Mouse (Mus musculus) midbrain, embryonic 13.5 days (tissue): ENCODE measurements at regions not wholly inside any gene's neighbourhood (a gene's known extent, or its start where the extent isn't known, plus 50 kb on each side); places are given as distances from the start of the nearest gene placed in this dataset.

ENCODE experiments used
- ATAC-seq: fragments of 200-750 bp; cut with Nextera tagmentation; 2 replicates; pipeline ENCODE4 v1.8.0; 2017; ENCODE audit warnings: mild to moderate bottlenecking, moderate TSS enrichment, moderate library complexity
- H3K27ac ChIP-seq: fragments of 300-500 bp; sonication (generic); 2 replicates; pipeline ENCODE4 v1.5.1; 2015; ENCODE audit warnings: inconsistent platforms, mild to moderate bottlenecking, moderate library complexity
- H3K27me3 ChIP-seq: fragments of 300-500 bp; sonication (generic); 2 replicates; pipeline ENCODE4 v1.6.1; 2015; ENCODE audit warnings: mild to moderate bottlenecking, inconsistent platforms
- H3K36me3 ChIP-seq: fragments of 300-500 bp; sonication (generic); 2 replicates; pipeline ENCODE4 v1.6.1; 2015; ENCODE audit warnings: mild to moderate bottlenecking, inconsistent platforms
- H3K4me1 ChIP-seq: fragments of 300-500 bp; sonication (generic); replicated peaks from 2 replicates; pipeline ENCODE4 v1.6.1; 2015; ENCODE audit warnings: inconsistent platforms
- H3K4me2 ChIP-seq: fragments of 300-500 bp; sonication (generic); replicated peaks from 2 replicates; pipeline ENCODE4 v1.6.1; 2015; ENCODE audit warnings: moderate library complexity, mild to moderate bottlenecking, inconsistent platforms
- H3K4me3 ChIP-seq: fragments of 300-500 bp; sonication (generic); replicated peaks from 2 replicates; pipeline ENCODE4 v1.5.1; 2015; ENCODE audit warnings: mild to moderate bottlenecking, inconsistent platforms
- H3K9ac ChIP-seq: fragments of 300-500 bp; sonication (generic); replicated peaks from 2 replicates; pipeline ENCODE4 v1.6.1; 2015; ENCODE audit warnings: mild to moderate bottlenecking, inconsistent platforms
- H3K9me3 ChIP-seq: fragments of 300-500 bp; sonication (generic); 2 replicates; pipeline ENCODE4 v1.6.1; 2016; ENCODE audit warnings: mild to moderate bottlenecking, inconsistent platforms
- WGBS: fragments of 180-500 bp; shearing (Covaris S2); methylation state at CpG from one replicate; pipeline ENCODE4 v1.1.7; 2015; 5-methylcytosine and 5-hydroxymethylcytosine counted together

GRCm38 (mm10) chr4:26273754-26274153, 72.9 kb downstream of the Manea start:
- Histone ChIP-seq H3K27me3 (no peaks in the 10 kb centered on the region), H3K27ac (no peak overlapping the region), H3K9ac (no peak overlapping the region), H3K4me1 (peaks cover 7% of the 10 kb centered on the region; the same call in 1 of the 2 replicates), H3K36me3 (no peaks in the 10 kb centered on the region), H3K4me2 (no peak overlapping the region), H3K4me3 (no peak overlapping the region), H3K9me3 (no peaks in the 10 kb centered on the region)
- ATAC-seq, result no peak

- 69% methylated on average over 1 of the region's 1 CpGs for WGBS
- H3K4me2 ChIP-seq, result no peak overlapping the region
- H3K4me1 ChIP-seq, result no peaks in the 10 kb centered on the region
- H3K9me3 ChIP-seq, result no peaks in the 10 kb centered on the region
- no peaks in the 10 kb centered on the region for H3K36me3 ChIP-seq
- H3K27ac ChIP-seq, result no peak overlapping the region
- H3K4me3 ChIP-seq, result no peak overlapping the region
- H3K27me3 ChIP-seq, result no peaks in the 10 kb centered on the region
- no peak for ATAC-seq
- H3K9ac ChIP-seq, result no peak overlapping the region
Measured at GRCm38 (mm10) chr4:26259230-26260029, 87.3 kb downstream of the Manea start.

DNA sequence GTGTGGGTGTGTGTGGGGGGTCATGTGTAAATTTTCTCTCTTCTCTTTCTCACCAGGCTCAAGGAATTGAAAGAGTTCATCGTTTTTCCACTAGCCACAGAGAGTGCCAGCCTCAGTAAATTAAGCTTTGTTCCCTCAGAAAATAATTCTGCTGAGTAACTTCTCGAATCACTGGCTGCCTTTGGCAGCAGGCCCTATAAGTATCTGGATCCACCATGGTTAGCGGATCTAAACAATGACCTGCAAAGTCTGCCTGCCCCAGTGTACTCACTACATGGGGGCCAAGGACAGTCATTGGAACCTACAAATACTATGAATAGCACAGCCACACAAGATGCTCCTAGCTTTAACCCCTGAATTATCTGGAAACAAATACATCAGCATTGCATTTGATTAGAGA, 90.8 kb downstream of the Manea start:
- Histone ChIP-seq H3K9me3 (no peaks in the 10 kb centered on the region), H3K27ac (no peak overlapping the region), H3K36me3 (no peaks in the 10 kb centered on the region), H3K4me1 (no peaks in the 10 kb centered on the region), H3K27me3 (no peaks in the 10 kb centered on the region), H3K4me2 (no peak overlapping the region), H3K4me3 (no peak overlapping the region), H3K9ac (no peak overlapping the region)
- ATAC-seq, result peak; percentile 56; the same call in 1 of the 2 replicates
- 35% methylated on average over 3 of the region's 3 CpGs for WGBS

GRCm38 (mm10) chr4:26247925-26248856, 98.5 kb downstream of the Manea start:
- 66% methylated on average over 13 of the region's 13 CpGs for WGBS
- Histone ChIP-seq H3K9me3 (no peaks in the 10 kb centered on the region), H3K27me3 (no peaks in the 10 kb centered on the region), H3K4me1 (no peaks in the 10 kb centered on the region), H3K4me3 (no peak overlapping the region), H3K4me2 (no peak overlapping the region), H3K36me3 (no peaks in the 10 kb centered on the region), H3K9ac (no peak overlapping the region), H3K27ac (no peak overlapping the region)
- ATAC-seq, result peak; percentile 91

- Histone ChIP-seq H3K27me3 (no peaks in the 10 kb centered on the region), H3K27ac (no peak overlapping the region), H3K4me2 (no peak overlapping the region), H3K36me3 (no peaks in the 10 kb centered on the region), H3K9me3 (no peaks in the 10 kb centered on the region), H3K4me1 (no peaks in the 10 kb centered on the region), H3K4me3 (no peak overlapping the region), H3K9ac (no peak overlapping the region)
- ATAC-seq, result no peak
- WGBS, result 57% methylated on average over 1 of the region's 1 CpGs
Measured at GRCm38 (mm10) chr4:26223267-26223666, 123.4 kb downstream of the Manea start.
